Mouse (Mus musculus): ENCODE measurements around the gene 1810024B03Rik.
A peak's percentile ranks its signal among the peaks of the same experiment; 100 is the strongest.
"Not testable (repeated sequence)": the region's sequence is repeated elsewhere in the genome, so short reads cannot be mapped to it uniquely, and the experiment has no call there.

1810024B03Rik gene

DNA sequence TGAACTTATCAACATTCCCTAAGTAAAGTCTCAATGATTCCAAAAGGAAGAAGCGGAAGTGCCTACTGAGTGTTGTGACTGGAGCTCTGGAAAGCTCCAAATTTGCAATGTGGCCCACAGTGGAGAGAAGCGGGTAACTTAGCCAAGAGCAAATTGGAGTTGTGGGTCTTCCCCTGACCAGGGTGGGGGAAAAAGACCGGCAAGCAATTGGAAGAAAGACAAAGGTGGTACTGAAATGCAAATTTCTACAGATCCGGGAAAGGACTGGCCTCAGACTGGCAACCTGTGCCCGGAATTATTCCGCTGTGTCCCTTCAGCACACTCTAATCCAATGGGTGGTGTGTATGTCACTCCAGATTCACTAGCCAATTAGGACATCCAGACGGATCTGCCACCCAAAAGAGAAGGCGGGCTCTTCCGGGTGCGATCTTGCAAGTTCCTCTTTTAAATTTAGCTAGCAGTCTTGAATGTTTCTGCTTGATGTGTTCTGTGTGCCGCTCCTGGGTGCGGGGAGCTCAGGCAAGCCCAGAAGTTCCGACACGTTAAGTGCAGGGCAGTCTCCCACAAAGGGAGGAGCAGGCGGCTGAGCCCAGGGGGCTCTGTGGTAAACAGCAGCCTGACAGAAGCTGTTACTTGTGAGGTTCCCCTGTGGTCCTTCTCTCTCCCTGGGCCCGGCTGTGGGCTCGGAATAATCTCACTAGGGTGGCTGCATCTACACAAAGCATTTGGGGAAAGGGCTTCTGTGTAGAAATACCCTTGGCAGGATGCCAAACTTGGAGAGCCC lies 25.3 kb downstream of the 1810024B03Rik start:
- peak; percentile 23 to 69 for DNase-seq (ENCODE audit: low spot score in 2 of 2)

DNA sequence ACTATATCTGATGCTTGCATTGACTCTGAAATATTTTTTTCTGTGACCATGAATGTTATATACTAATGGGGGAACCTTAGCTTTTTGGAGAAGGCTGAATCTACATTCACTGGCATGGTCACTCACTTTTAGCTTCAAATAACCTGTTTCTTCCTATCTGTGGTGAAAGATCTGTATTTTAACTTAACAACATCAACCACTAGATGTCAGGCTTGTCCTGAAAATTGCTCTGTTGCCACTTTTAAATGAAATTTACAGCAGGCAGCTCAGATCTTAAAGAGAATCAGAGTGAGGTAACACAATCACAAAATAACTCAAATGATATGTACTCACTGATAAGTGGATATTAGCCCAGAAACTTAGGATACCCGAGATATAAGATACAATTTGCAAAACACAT lies 41.8 kb downstream of the 1810024B03Rik start:
- DNase-seq (ENCODE audit: low spot score in 2 of 2): not testable (repeated sequence)

DNA sequence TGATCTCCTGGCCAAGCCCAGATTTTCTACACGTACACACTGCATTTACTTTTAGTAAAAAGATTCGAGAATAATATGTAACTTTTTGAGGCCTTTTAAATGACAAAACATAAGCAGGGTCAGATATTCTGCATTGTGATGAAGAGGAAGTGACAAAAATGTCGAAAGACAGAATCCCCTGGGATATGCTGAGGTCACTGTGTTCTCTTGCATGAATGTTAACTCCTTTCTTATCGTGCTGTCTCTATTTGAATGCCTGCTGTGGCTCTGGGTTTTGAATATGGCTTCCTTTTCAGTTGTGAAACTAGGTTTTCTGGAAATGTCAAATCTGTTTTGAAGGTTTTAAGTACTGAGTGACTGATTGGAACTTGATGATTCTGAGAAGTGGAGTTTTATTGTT lies 42.4 kb downstream of the 1810024B03Rik start:
- no peak for DNase-seq (ENCODE audit: low spot score in 2 of 2)

DNA sequence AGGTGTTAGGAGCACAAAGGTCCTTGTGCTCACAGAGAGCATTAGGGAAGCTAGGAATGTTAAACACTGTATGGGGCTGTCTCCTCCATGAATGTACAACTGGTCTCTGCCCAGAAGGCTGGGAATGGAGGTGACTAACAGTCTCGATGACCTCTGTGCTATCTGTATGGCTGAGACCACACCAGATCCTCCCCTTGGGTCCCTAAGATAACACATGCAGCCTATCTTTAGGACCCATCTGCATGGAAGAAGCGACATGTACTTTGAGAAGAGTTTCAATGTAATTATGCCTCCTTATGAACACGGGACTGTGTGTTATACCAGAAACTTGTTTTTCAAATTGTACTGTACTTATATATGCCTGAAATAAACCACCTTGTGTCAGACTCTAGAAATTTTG lies 62.4 kb downstream of the 1810024B03Rik start:
- no peak for DNase-seq (ENCODE audit: low spot score in 2 of 2)

DNA sequence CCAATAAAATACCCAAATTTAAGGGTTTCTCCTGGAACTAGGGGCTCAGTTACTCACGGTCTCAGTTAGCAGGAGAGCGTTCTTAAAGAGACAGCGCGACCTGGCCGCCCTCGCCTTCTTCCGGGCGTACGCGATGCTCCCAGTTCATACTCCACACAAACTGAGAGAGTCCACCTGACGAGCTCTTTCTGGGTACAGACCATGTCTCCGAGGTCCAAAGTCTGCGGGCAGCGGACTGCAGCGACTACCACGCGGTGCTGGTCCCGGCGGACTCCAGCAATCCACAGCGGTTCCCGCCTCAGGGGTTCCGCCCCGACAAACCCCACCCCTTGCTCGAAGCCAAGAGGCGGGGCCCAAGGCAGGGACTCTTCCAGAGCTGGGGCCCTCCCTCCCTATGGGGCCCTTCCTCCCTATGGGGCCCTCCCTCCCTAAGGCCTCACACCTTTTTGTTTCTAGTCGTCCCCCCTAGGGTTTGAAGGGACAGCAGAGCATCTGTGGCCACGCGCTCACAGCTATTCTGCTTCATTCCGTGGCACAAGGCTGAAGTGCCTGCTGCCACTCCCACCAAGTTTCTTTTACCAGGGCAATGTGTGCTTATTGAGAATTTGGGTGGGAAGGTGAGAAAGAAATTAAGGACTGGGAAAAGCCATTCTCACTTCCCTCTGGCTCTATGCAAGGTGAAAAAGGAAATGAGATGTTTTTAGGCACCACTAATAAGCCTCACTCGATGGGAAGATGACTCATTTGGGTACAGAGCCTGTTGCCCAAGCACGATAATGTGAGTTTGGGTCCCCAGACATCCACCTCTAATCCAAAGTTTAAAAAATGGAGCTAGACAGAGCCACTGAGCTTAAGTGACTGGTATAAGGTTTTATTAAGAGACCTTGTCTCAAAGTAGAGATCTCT lies 64.7 kb downstream of the 1810024B03Rik start, which contains the start of gene Itpripl1:
Itpripl1 (minus strand) TSS at position 285 of the 906 bp plus-strand sequence.
- peak in 1 of 2 experiments; percentile 35 for DNase-seq (ENCODE audit: low spot score in 2 of 2)

GRCm38 (mm10) chr2:127142577-127143157 lies 65.4 kb downstream of the 1810024B03Rik start:
- no peak for DNase-seq (ENCODE audit: low spot score in 2 of 2)

- no peak for DNase-seq (ENCODE audit: low spot score in 2 of 2)
These were observed 66.0 kb downstream of the 1810024B03Rik start for GRCm38 (mm10) chr2:127142031-127142430.

DNA sequence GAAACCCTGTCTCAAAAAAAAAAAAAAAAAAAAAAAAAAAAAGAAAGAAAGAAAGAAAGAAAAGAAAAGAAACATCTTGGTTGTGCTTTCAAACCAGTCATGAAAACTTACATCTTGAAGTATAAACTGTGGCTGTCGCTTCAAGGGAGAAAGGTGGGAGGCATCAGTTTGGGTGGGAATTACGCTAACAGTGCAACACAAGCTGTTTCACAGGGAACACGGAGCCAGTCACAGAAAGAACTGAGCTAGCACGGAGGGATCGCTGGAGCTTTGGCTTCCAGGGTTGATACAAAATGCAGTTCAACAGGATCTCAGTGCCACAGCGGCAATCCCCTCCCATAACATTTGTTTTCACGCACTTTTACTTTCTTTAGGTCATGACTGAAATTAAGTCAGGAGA lies 68.1 kb downstream of the 1810024B03Rik start:
- DNase-seq (ENCODE audit: low spot score in 2 of 2): no peak

GRCm38 (mm10) chr2:127139605-127140004 lies 68.5 kb downstream of the 1810024B03Rik start:
- DNase-seq (ENCODE audit: low spot score in 2 of 2): no peak

DNA sequence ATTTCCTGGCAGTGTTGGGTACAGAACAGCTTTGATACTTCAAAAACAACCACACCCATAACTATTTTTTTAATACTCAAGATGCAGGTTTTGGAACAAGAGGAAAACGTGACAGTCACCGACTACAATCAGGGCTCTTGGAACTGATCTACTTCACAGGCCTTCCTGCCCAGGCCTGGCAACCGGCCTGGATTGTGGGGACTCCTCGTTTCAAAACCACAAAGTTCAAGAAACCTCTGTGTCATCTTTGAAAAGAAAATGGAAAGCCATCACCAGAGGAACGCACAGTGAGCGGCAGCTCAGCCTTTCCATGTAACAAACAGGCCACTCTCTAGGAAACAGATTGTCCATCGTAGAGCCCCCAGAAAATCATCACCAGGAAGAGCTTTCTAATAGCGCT lies 69.0 kb downstream of the 1810024B03Rik start:
- DNase-seq (ENCODE audit: low spot score in 2 of 2): no peak

- DNase-seq (ENCODE audit: low spot score in 2 of 2): no peak
These were observed 69.6 kb downstream of the 1810024B03Rik start for GRCm38 (mm10) chr2:127138449-127138848.

GRCm38 (mm10) chr2:127137838-127138420 lies 70.2 kb downstream of the 1810024B03Rik start:
- DNase-seq (ENCODE audit: low spot score in 2 of 2): no peak

GRCm38 (mm10) chr2:127136979-127137378 lies 71.1 kb downstream of the 1810024B03Rik start:
- peak in 1 of 2 experiments; percentile 20 for DNase-seq (ENCODE audit: low spot score in 2 of 2)
